Mouse (Mus musculus): ENCODE data around the gene Tec. TPM values are rescaled to one million over a fixed set of nuclear protein-coding genes. Genes with fewer than 3 reads are reported as not detected.

Tec gene
- polyA plus RNA-seq, 1 experiment from 2014 or later, result 5.2 TPM

DNA sequence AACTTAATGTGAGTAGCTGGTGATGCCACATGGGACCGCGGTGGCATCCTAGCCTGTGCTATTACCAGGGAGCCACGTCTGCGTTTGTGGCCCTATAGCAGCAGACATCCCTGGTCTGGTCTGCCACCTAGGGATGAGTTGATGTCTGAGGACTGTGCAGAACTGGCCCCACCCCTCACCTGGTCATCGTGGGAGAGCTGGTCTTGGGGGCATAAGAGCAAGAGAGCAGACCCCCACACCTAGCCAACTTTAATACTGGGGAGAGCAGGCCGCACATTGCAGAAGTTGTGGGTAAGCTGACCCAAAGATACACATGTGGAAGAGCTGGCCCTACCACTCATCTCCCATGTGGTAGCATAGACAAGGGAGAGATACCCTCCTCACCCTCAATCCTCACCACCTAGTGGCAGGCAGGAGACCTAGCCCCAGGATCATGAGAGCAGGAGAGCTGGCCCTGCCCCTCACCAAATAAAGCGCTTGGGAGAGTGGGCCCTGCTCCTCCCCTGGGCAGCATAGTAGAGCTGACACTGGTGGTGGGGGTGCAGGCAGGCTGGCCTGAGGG lies 38.7 kb downstream of the Tec start:
- Histone ChIP-seq H3K27ac (ENCODE audit: low read length) (no peak overlapping the region), H3K4me2 (replicated peaks; ENCODE audit: low read depth, low read length) (no peak overlapping the region), H3K36me3 (ENCODE audit: control insufficient read depth, insufficient read depth, low read length) (no peaks in the 10 kb centered on the region), H3K27me3 (ENCODE audit: control insufficient read depth, insufficient read depth, low read length) (no peaks in the 10 kb centered on the region), H3K9ac (replicated peaks; ENCODE audit: low read depth, low read length) (no peak overlapping the region), H3K4me3 (ENCODE audit: low read depth, low read length) (no peak overlapping the region), H3K9me3 (ENCODE audit: control insufficient read depth, low read depth, low read length) (no peaks in the 10 kb centered on the region), H3K4me1 (ENCODE audit: control insufficient read depth, insufficient read depth, low read length) (no peaks in the 10 kb centered on the region)
- no peak; the same call in 1 of the 2 replicates for ATAC-seq (ENCODE audit: insufficient number of reproducible peaks, insufficient read depth, low FRiP score, low read depth)
- WGBS, result 81% methylated on average over 7 of the region's 7 CpGs

DNA sequence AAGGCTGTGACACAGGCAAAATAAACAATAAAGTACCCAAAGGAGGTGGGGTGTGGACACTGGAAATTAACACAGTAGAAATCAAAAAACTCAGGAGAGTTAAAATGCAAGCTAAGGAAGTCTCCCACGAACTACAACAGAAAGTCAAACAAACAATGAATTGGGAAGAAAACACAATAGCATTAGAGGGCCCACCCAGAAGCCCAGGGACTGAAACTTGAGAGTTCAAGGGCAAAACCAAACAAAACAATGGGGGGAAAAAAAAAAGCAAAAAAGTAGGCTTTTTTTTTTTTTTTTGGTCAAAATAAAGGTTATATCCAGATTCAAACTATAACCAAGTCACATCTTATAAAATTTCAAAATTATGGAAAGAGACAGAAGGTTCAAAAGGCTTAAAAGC lies 39.9 kb downstream of the Tec start:
- H3K27ac ChIP-seq (ENCODE audit: low read length), result no peak overlapping the region
- no peak overlapping the region for H3K9ac ChIP-seq (replicated peaks; ENCODE audit: low read depth, low read length)
- H3K27me3 ChIP-seq (ENCODE audit: control insufficient read depth, insufficient read depth, low read length), result no peaks in the 10 kb centered on the region
- no peaks in the 10 kb centered on the region for H3K9me3 ChIP-seq (ENCODE audit: control insufficient read depth, low read depth, low read length)
- ATAC-seq (ENCODE audit: insufficient number of reproducible peaks, insufficient read depth, low FRiP score, low read depth), result no peak
- H3K4me1 ChIP-seq (ENCODE audit: control insufficient read depth, insufficient read depth, low read length), result no peaks in the 10 kb centered on the region
- H3K36me3 ChIP-seq (ENCODE audit: control insufficient read depth, insufficient read depth, low read length), result no peaks in the 10 kb centered on the region
- WGBS, result 17% methylated on average over 1 of the region's 1 CpGs
- H3K4me2 ChIP-seq (replicated peaks; ENCODE audit: low read depth, low read length), result no peak overlapping the region
- H3K4me3 ChIP-seq (ENCODE audit: low read depth, low read length), result no peak overlapping the region

DNA sequence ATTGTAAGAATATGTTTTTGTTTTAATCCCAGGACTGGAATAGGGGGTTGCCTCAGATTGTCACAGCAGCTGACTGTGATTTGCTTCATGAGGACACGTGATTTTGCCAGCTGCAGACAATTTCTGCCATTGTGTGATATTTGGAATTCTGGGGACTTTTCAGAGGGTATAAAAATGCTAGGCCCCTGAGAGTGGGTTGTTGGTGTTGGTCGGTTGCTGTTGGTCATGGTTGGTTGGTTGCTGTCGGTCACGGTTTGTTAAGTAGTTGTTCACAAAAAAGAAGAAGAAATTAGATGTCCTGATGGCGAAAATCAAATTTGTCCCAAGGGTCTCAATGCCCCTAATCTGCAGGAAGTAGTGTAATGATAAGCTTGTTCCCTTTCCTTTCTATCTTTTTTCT lies 40.8 kb downstream of the Tec start:
- no peak overlapping the region for H3K9ac ChIP-seq (replicated peaks; ENCODE audit: low read depth, low read length)
- no peak overlapping the region for H3K4me3 ChIP-seq (ENCODE audit: low read depth, low read length)
- H3K4me2 ChIP-seq (replicated peaks; ENCODE audit: low read depth, low read length), result no peak overlapping the region
- no peak for ATAC-seq (ENCODE audit: insufficient number of reproducible peaks, insufficient read depth, low FRiP score, low read depth)
- H3K27ac ChIP-seq (ENCODE audit: low read length), result no peak overlapping the region
- 86% methylated on average over 5 of the region's 5 CpGs for WGBS
- H3K36me3 ChIP-seq (ENCODE audit: control insufficient read depth, insufficient read depth, low read length), result no peaks in the 10 kb centered on the region
- no peaks in the 10 kb centered on the region for H3K9me3 ChIP-seq (ENCODE audit: control insufficient read depth, low read depth, low read length)
- no peaks in the 10 kb centered on the region for H3K4me1 ChIP-seq (ENCODE audit: control insufficient read depth, insufficient read depth, low read length)
- no peaks in the 10 kb centered on the region for H3K27me3 ChIP-seq (ENCODE audit: control insufficient read depth, insufficient read depth, low read length)

DNA sequence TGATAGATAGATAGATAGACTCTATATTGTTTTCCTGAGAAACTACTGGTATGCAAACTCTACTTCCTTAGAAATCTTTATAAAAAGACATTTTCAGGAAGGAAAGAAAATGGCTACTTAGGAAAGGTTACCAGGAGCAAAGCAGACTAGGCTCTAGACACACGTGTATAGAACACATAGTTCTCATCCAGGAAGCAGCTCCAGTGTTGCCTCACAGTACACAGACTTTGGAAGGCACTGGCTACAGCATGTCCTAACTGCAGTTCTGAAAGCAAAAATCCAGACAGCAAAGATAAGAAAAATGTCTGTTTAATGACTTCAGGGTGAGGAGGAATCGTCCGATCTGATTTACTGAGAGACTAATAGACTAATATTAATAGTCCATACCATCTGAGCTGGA lies 41.8 kb downstream of the Tec start:
- Histone ChIP-seq H3K4me1 (ENCODE audit: control insufficient read depth, insufficient read depth, low read length) (no peaks in the 10 kb centered on the region), H3K9me3 (ENCODE audit: control insufficient read depth, low read depth, low read length) (no peaks in the 10 kb centered on the region), H3K4me2 (replicated peaks; ENCODE audit: low read depth, low read length) (no peak overlapping the region), H3K9ac (replicated peaks; ENCODE audit: low read depth, low read length) (no peak overlapping the region), H3K36me3 (ENCODE audit: control insufficient read depth, insufficient read depth, low read length) (no peaks in the 10 kb centered on the region), H3K4me3 (ENCODE audit: low read depth, low read length) (no peak overlapping the region), H3K27ac (ENCODE audit: low read length) (no peak overlapping the region), H3K27me3 (ENCODE audit: control insufficient read depth, insufficient read depth, low read length) (no peaks in the 10 kb centered on the region)
- WGBS, result 71% methylated on average over 3 of the region's 3 CpGs
- no peak for ATAC-seq (ENCODE audit: insufficient number of reproducible peaks, insufficient read depth, low FRiP score, low read depth)

DNA sequence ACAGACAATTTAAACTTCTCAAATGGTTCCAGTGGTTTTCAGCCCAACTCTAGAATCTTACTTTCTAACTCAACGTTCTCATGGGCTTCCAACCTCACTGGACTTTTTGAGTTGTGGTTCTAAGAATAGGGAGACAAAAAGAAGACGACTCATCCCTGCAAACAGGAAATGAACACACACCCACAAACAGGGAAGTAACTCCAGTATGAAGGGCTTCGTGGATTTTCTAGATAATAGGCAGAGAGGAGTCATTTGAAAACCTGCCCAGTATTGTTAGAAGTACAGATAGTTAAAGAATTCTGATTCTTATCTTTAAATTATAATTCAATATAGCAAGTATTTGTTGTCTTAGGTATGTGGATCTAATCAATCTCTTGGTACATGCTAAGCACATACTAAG lies 47.6 kb downstream of the Tec start:
- 74% methylated on average over 3 of the region's 3 CpGs for WGBS
- ATAC-seq (ENCODE audit: insufficient number of reproducible peaks, insufficient read depth, low FRiP score, low read depth), result no peak
- H3K4me3 ChIP-seq (ENCODE audit: low read depth, low read length), result no peak overlapping the region
- H3K4me2 ChIP-seq (replicated peaks; ENCODE audit: low read depth, low read length), result no peak overlapping the region
- H3K4me1 ChIP-seq (ENCODE audit: control insufficient read depth, insufficient read depth, low read length), result peaks cover 5% of the 10 kb centered on the region; the same call in 1 of the 2 replicates
- no peaks in the 10 kb centered on the region for H3K9me3 ChIP-seq (ENCODE audit: control insufficient read depth, low read depth, low read length)
- H3K27ac ChIP-seq (ENCODE audit: low read length), result no peak overlapping the region
- H3K27me3 ChIP-seq (ENCODE audit: control insufficient read depth, insufficient read depth, low read length), result no peaks in the 10 kb centered on the region
- H3K36me3 ChIP-seq (ENCODE audit: control insufficient read depth, insufficient read depth, low read length), result no peaks in the 10 kb centered on the region
- no peak overlapping the region for H3K9ac ChIP-seq (replicated peaks; ENCODE audit: low read depth, low read length)

DNA sequence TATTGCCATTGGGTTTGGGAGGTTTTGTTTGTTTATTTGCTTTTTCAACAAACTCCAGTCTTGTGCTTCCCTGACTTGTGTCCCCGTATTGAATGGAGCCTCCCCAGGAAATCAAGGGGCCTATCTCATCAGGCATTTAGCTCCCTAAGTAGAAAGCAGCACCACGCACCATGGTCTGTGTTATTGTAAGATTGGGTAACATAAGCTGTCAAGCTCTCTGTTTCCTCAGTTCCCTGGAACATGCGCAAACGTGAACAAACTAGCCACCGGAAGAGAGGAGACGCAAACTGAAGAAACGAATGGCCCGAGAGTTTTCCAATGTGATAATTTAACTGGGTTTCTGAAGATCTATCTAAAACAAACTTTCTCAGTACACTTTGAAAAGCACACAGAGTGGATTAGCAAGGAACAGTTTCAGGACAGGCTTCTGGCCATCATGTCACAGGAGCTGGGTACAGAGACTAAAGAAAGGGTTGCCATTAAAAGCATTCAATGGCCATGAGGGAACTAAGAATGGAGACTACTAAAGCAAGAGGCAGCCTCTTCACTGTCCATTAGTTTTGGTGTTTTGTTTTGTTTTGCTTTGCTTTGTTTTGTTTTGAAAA lies 48.1 kb downstream of the Tec start:
- peaks cover 5% of the 10 kb centered on the region; the same call in 1 of the 2 replicates for H3K4me1 ChIP-seq (ENCODE audit: control insufficient read depth, insufficient read depth, low read length)
- no peak overlapping the region for H3K4me3 ChIP-seq (ENCODE audit: low read depth, low read length)
- H3K9me3 ChIP-seq (ENCODE audit: control insufficient read depth, low read depth, low read length), result no peaks in the 10 kb centered on the region
- no peaks in the 10 kb centered on the region for H3K27me3 ChIP-seq (ENCODE audit: control insufficient read depth, insufficient read depth, low read length)
- H3K9ac ChIP-seq (replicated peaks; ENCODE audit: low read depth, low read length), result no peak overlapping the region
- no peak overlapping the region for H3K27ac ChIP-seq (ENCODE audit: low read length)
- 77% methylated on average over 8 of the region's 8 CpGs for WGBS
- H3K4me2 ChIP-seq (replicated peaks; ENCODE audit: low read depth, low read length), result no peak overlapping the region
- no peak for ATAC-seq (ENCODE audit: insufficient number of reproducible peaks, insufficient read depth, low FRiP score, low read depth)
- no peaks in the 10 kb centered on the region for H3K36me3 ChIP-seq (ENCODE audit: control insufficient read depth, insufficient read depth, low read length)

DNA sequence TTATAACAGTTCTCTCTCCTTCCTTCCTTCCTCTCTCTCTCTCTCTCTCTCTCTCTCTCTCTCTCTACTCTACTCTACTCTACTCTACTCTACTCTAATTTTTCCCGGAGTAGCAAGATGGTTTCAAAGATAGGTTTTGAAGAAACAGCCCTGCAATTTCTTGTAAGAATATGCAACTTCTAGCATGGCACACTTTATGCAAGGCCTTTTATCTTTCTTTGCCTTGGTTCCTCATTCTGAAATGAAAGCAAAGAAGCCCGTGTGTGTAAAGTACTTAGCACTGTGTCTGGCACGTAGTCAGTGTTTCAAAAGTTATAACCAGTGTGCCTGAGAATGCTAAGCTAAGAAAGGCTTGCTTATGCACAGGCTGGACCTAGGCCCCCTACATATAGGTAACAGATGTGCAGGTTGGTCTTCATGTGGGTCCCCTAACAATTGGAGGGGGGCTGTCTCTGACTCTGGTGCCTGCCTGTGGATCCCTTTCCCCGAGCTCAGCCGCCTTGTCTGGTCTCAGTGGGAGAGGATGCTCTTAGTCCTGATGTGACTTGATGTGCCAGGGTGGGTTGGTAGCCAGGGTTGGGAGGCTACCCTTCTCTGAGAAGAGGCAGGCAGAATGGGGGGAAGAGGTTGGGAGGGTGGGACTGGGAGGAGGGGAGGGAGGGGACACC lies 49.6 kb downstream of the Tec start:
- ATAC-seq (ENCODE audit: insufficient number of reproducible peaks, insufficient read depth, low FRiP score, low read depth), result no peak
- no peaks in the 10 kb centered on the region for H3K36me3 ChIP-seq (ENCODE audit: control insufficient read depth, insufficient read depth, low read length)
- no peak overlapping the region for H3K4me3 ChIP-seq (ENCODE audit: low read depth, low read length)
- H3K27me3 ChIP-seq (ENCODE audit: control insufficient read depth, insufficient read depth, low read length), result no peaks in the 10 kb centered on the region
- H3K4me2 ChIP-seq (replicated peaks; ENCODE audit: low read depth, low read length), result no peak overlapping the region
- H3K27ac ChIP-seq (ENCODE audit: low read length), result no peak overlapping the region
- H3K9ac ChIP-seq (replicated peaks; ENCODE audit: low read depth, low read length), result no peak overlapping the region
- H3K9me3 ChIP-seq (ENCODE audit: control insufficient read depth, low read depth, low read length), result no peaks in the 10 kb centered on the region
- WGBS, result 85% methylated on average over 5 of the region's 5 CpGs
- peaks cover 5% of the 10 kb centered on the region; the same call in 1 of the 2 replicates for H3K4me1 ChIP-seq (ENCODE audit: control insufficient read depth, insufficient read depth, low read length)

DNA sequence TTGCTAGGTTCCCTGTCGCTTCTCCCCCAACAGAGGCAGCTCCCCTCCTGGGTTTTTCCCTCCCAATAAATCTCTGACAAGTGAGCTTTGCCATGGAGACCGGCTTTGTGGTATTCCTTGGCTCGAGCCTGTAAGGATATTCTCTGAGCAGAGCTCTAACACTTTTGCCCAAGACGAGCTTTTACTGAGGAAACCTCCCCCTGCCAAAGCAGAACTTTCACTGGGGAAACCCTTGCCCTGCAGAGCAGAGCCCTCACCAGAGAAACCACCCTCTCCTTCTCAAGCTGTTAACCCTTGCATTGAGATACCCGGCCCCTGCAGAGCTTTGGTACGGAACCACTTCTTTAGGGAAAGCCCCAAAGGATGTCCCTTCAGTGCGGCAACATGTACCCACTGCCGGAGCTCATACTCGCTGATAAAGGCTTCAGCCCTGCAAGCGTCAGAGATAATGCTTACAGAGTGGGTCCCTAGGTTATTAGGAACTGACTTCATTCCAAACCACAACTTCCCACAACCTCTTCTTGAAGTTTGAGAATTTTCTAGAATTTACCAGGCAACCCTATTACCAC lies 50.7 kb downstream of the Tec start:
- H3K9me3 ChIP-seq (ENCODE audit: control insufficient read depth, low read depth, low read length), result no peaks in the 10 kb centered on the region
- no peaks in the 10 kb centered on the region for H3K36me3 ChIP-seq (ENCODE audit: control insufficient read depth, insufficient read depth, low read length)
- H3K4me2 ChIP-seq (replicated peaks; ENCODE audit: low read depth, low read length), result no peak overlapping the region
- no peak overlapping the region for H3K4me3 ChIP-seq (ENCODE audit: low read depth, low read length)
- H3K4me1 ChIP-seq (ENCODE audit: control insufficient read depth, insufficient read depth, low read length), result peaks cover 5% of the 10 kb centered on the region; the same call in 1 of the 2 replicates
- H3K9ac ChIP-seq (replicated peaks; ENCODE audit: low read depth, low read length), result no peak overlapping the region
- no peak for ATAC-seq (ENCODE audit: insufficient number of reproducible peaks, insufficient read depth, low FRiP score, low read depth)
- WGBS, result 33% methylated on average over 10 of the region's 10 CpGs
- no peak overlapping the region for H3K27ac ChIP-seq (ENCODE audit: low read length)
- no peaks in the 10 kb centered on the region for H3K27me3 ChIP-seq (ENCODE audit: control insufficient read depth, insufficient read depth, low read length)

Measured in stomach, embryonic 14.5 days (tissue).